Mouse (Mus musculus): ENCODE measurements at regions not wholly inside any gene's neighbourhood (a gene's known extent, or its start where the extent isn't known, plus 50 kb on each side); places are given as distances from the start of the nearest gene placed in this dataset.

- Histone ChIP-seq H3K4me1 (ENCODE audit: control insufficient read depth, insufficient read depth, low read length) (no peaks in the 10 kb centered on the region), H3K9me3 (replicated peaks; ENCODE audit: control insufficient read depth, low read length) (no peaks in the 10 kb centered on the region), H3K27ac (ENCODE audit: low read depth, low read length) (no peak overlapping the region), H3K27me3 (replicated peaks; ENCODE audit: control insufficient read depth, insufficient read depth, low read length) (no peaks in the 10 kb centered on the region), H3K4me2 (ENCODE audit: low read length) (no peak overlapping the region), H3K4me3 (ENCODE audit: low read depth, low read length) (no peak overlapping the region), H3K36me3 (ENCODE audit: control insufficient read depth, insufficient read depth, low read length) (no peaks in the 10 kb centered on the region), H3K9ac (ENCODE audit: low read length) (no peak overlapping the region)
- no peak for DNase-seq (ENCODE audit: low spot score)
- WGBS, result 83% methylated on average over 6 of the region's 6 CpGs
- ATAC-seq, result no peak
Observed at GRCm38 (mm10) chr10:117543696-117543950, 85.7 kb upstream of the Cpm start.

DNA sequence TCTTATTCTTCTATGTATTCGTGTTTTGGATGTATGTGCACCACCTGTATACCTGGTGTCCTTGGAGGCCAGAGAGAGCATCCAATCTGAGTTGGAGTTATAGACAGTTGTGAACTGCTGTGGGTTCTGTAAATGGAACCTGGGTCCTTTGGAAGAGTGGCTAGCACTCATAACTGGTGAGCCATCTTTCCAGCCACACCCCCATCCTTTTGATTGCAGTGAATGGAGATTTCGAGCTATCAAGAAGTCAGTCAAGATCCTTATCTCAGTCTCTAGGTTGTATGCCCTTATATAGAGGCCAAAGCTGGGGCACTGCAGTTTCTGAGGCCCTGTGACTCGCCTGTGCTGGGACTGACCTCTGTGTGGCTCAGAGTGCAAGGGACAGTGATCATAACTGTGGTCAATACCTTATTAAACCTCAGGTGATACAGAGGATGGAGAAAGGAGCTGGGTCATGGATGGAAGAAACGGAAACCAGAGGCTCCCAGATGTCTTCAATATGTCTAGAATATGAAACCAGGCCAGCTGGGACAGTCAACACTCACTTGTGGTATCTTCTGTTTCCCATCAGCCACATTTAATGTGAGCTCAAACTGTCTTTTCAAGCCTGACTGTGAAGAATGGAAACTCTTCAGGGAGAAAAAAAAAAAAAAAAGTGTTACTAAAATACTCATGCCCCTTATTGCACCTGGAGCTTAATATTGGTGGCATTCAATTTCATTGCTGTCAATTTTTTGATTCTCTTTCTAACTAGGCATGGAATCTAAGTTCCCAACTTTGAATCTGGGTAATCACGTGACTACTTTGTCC, 86.2 kb upstream of the Cpm start:
- Histone ChIP-seq H3K4me3 (ENCODE audit: low read depth, low read length) (no peak overlapping the region), H3K36me3 (ENCODE audit: control insufficient read depth, insufficient read depth, low read length) (no peaks in the 10 kb centered on the region), H3K4me2 (ENCODE audit: low read length) (no peak overlapping the region), H3K9ac (ENCODE audit: low read length) (no peak overlapping the region), H3K27ac (ENCODE audit: low read depth, low read length) (no peak overlapping the region), H3K4me1 (ENCODE audit: control insufficient read depth, insufficient read depth, low read length) (no peaks in the 10 kb centered on the region), H3K9me3 (replicated peaks; ENCODE audit: control insufficient read depth, low read length) (no peaks in the 10 kb centered on the region), H3K27me3 (replicated peaks; ENCODE audit: control insufficient read depth, insufficient read depth, low read length) (no peaks in the 10 kb centered on the region)
- 82% methylated on average over 5 of the region's 5 CpGs for WGBS
- no peak for DNase-seq (ENCODE audit: low spot score)
- ATAC-seq, result no peak

- no peak overlapping the region for H3K4me2 ChIP-seq (ENCODE audit: low read length)
- ATAC-seq, result no peak
- H3K27ac ChIP-seq (ENCODE audit: low read depth, low read length), result no peak overlapping the region
- H3K9ac ChIP-seq (ENCODE audit: low read length), result no peak overlapping the region
- H3K27me3 ChIP-seq (replicated peaks; ENCODE audit: control insufficient read depth, insufficient read depth, low read length), result no peaks in the 10 kb centered on the region
- no peak overlapping the region for H3K4me3 ChIP-seq (ENCODE audit: low read depth, low read length)
- WGBS, result 86% methylated on average over 5 of the region's 5 CpGs
- H3K9me3 ChIP-seq (replicated peaks; ENCODE audit: control insufficient read depth, low read length), result no peaks in the 10 kb centered on the region
- DNase-seq (ENCODE audit: low spot score), result no peak
- no peaks in the 10 kb centered on the region for H3K4me1 ChIP-seq (ENCODE audit: control insufficient read depth, insufficient read depth, low read length)
- H3K36me3 ChIP-seq (ENCODE audit: control insufficient read depth, insufficient read depth, low read length), result no peaks in the 10 kb centered on the region
Observed at GRCm38 (mm10) chr10:117542351-117542750, 86.9 kb upstream of the Cpm start.

- no peak overlapping the region for H3K4me3 ChIP-seq (ENCODE audit: low read depth, low read length)
- no peaks in the 10 kb centered on the region for H3K4me1 ChIP-seq (ENCODE audit: control insufficient read depth, insufficient read depth, low read length)
- no peaks in the 10 kb centered on the region for H3K9me3 ChIP-seq (replicated peaks; ENCODE audit: control insufficient read depth, low read length)
- DNase-seq (ENCODE audit: low spot score) (no peak), ATAC-seq (no peak)
- H3K36me3 ChIP-seq (ENCODE audit: control insufficient read depth, insufficient read depth, low read length), result no peaks in the 10 kb centered on the region
- no peak overlapping the region for H3K9ac ChIP-seq (ENCODE audit: low read length)
- H3K27me3 ChIP-seq (replicated peaks; ENCODE audit: control insufficient read depth, insufficient read depth, low read length), result no peaks in the 10 kb centered on the region
- H3K27ac ChIP-seq (ENCODE audit: low read depth, low read length), result no peak overlapping the region
- WGBS, result 67% methylated on average over 2 of the region's 2 CpGs
- no peak overlapping the region for H3K4me2 ChIP-seq (ENCODE audit: low read length)
Observed at GRCm38 (mm10) chr10:117541487-117541886, 87.8 kb upstream of the Cpm start.

DNA sequence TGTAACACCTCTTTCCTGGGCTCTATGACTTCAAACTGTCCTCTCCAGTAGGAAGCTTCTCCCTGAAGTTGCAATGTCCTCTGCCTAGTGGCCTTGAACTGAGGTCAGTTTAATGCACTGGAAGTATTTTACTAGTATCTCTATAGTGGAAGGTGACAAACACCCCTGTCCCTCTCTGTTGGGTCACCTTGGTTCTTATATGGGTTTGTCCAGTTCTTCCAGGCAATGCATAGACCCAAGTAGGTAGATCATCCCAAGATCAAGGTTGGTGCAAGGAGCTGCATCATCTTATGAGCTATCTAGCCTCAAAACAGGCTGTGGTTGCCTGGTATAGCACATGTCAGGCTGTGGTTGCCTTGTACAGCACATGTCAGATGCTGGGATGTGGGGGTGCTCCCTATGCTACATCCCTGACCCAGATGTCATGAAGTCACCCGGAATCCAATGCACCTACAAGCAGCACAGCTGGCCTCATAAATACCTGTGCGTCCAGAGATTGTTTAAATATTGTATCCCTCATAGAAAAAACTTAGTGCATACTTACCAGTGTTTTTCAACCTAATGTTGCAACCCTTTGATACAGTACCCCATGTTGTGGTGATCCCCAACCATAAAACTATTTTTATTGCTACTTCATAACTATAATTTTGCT, 88.4 kb upstream of the Cpm start:
- H3K9me3 ChIP-seq (replicated peaks; ENCODE audit: control insufficient read depth, low read length), result no peaks in the 10 kb centered on the region
- DNase-seq (ENCODE audit: low spot score) (no peak), ATAC-seq (no peak)
- WGBS, result 93% methylated on average over 2 of the region's 2 CpGs
- H3K4me3 ChIP-seq (ENCODE audit: low read depth, low read length), result no peak overlapping the region
- no peaks in the 10 kb centered on the region for H3K36me3 ChIP-seq (ENCODE audit: control insufficient read depth, insufficient read depth, low read length)
- no peak overlapping the region for H3K27ac ChIP-seq (ENCODE audit: low read depth, low read length)
- no peak overlapping the region for H3K4me2 ChIP-seq (ENCODE audit: low read length)
- no peak overlapping the region for H3K9ac ChIP-seq (ENCODE audit: low read length)
- no peaks in the 10 kb centered on the region for H3K27me3 ChIP-seq (replicated peaks; ENCODE audit: control insufficient read depth, insufficient read depth, low read length)
- H3K4me1 ChIP-seq (ENCODE audit: control insufficient read depth, insufficient read depth, low read length), result no peaks in the 10 kb centered on the region

DNA sequence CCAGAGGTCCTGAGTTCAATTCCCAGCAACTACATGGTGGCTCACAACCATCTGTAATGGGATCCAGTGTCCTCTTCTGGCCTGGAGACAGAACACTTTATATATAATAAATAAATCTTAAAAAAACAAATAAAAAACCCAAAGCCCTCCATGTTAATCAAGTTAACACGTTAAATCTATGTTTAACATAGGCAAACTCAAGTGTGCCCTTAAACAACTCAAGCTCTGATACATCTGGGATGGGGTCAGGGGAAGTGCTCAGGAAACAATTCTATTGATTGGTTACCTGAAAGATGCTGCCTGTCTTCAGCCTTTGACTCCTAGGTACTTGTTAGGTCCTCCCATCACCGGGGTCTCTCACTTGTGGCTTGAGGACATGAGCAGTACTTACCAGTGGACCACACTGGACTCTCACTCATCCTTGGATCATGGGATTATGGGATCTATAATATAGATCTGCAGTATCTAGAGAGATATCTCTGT, 89.1 kb upstream of the Cpm start:
- WGBS, result 82% methylated on average over 2 of the region's 2 CpGs
- no peak for DNase-seq (ENCODE audit: low spot score)
- no peak overlapping the region for H3K27ac ChIP-seq (ENCODE audit: low read depth, low read length)

GRCm38 (mm10) chr10:117539532-117539931, 89.8 kb upstream of the Cpm start:
- 90% methylated on average over 1 of the region's 1 CpGs for WGBS
- H3K36me3 ChIP-seq (ENCODE audit: control insufficient read depth, insufficient read depth, low read length), result no peaks in the 10 kb centered on the region
- H3K4me2 ChIP-seq (ENCODE audit: low read length), result no peak overlapping the region
- H3K27ac ChIP-seq (ENCODE audit: low read depth, low read length), result no peak overlapping the region
- ATAC-seq (no peak), DNase-seq (ENCODE audit: low spot score) (no peak)
- no peaks in the 10 kb centered on the region for H3K4me1 ChIP-seq (ENCODE audit: control insufficient read depth, insufficient read depth, low read length)
- H3K9me3 ChIP-seq (replicated peaks; ENCODE audit: control insufficient read depth, low read length), result no peaks in the 10 kb centered on the region
- H3K27me3 ChIP-seq (replicated peaks; ENCODE audit: control insufficient read depth, insufficient read depth, low read length), result no peaks in the 10 kb centered on the region
- H3K4me3 ChIP-seq (ENCODE audit: low read depth, low read length), result no peak overlapping the region
- no peak overlapping the region for H3K9ac ChIP-seq (ENCODE audit: low read length)

More for the DNA sequence above, 89.1 kb upstream of the Cpm start:
- Histone ChIP-seq H3K36me3 (ENCODE audit: control insufficient read depth, insufficient read depth, low read length) (no peaks in the 10 kb centered on the region), H3K9ac (ENCODE audit: low read length) (no peak overlapping the region), H3K4me3 (ENCODE audit: low read depth, low read length) (no peak overlapping the region), H3K4me2 (ENCODE audit: low read length) (no peak overlapping the region), H3K27me3 (replicated peaks; ENCODE audit: control insufficient read depth, insufficient read depth, low read length) (no peaks in the 10 kb centered on the region), H3K9me3 (replicated peaks; ENCODE audit: control insufficient read depth, low read length) (no peaks in the 10 kb centered on the region), H3K4me1 (ENCODE audit: control insufficient read depth, insufficient read depth, low read length) (no peaks in the 10 kb centered on the region)
- no peak for ATAC-seq

- no peaks in the 10 kb centered on the region for H3K9me3 ChIP-seq (replicated peaks; ENCODE audit: control insufficient read depth, low read length)
- no peaks in the 10 kb centered on the region for H3K4me1 ChIP-seq (ENCODE audit: control insufficient read depth, insufficient read depth, low read length)
- H3K4me2 ChIP-seq (ENCODE audit: low read length), result no peak overlapping the region
- no peaks in the 10 kb centered on the region for H3K27me3 ChIP-seq (replicated peaks; ENCODE audit: control insufficient read depth, insufficient read depth, low read length)
- no peak overlapping the region for H3K4me3 ChIP-seq (ENCODE audit: low read depth, low read length)
- no peaks in the 10 kb centered on the region for H3K36me3 ChIP-seq (ENCODE audit: control insufficient read depth, insufficient read depth, low read length)
- DNase-seq (ENCODE audit: low spot score) (no peak), ATAC-seq (no peak)
- H3K9ac ChIP-seq (ENCODE audit: low read length), result no peak overlapping the region
- H3K27ac ChIP-seq (ENCODE audit: low read depth, low read length), result no peak overlapping the region
- 87% methylated on average over 5 of the region's 5 CpGs for WGBS
Observed at GRCm38 (mm10) chr10:117538725-117539124, 90.6 kb upstream of the Cpm start.

- Histone ChIP-seq H3K4me1 (ENCODE audit: control insufficient read depth, insufficient read depth, low read length) (no peaks in the 10 kb centered on the region), H3K36me3 (ENCODE audit: control insufficient read depth, insufficient read depth, low read length) (no peaks in the 10 kb centered on the region), H3K9ac (ENCODE audit: low read length) (no peak overlapping the region), H3K9me3 (replicated peaks; ENCODE audit: control insufficient read depth, low read length) (no peaks in the 10 kb centered on the region), H3K27ac (ENCODE audit: low read depth, low read length) (no peak overlapping the region), H3K27me3 (replicated peaks; ENCODE audit: control insufficient read depth, insufficient read depth, low read length) (no peaks in the 10 kb centered on the region), H3K4me2 (ENCODE audit: low read length) (no peak overlapping the region), H3K4me3 (ENCODE audit: low read depth, low read length) (no peak overlapping the region)
- DNase-seq (ENCODE audit: low spot score), result no peak
- WGBS, result 96% methylated on average over 15 of the region's 15 CpGs
- no peak for ATAC-seq
Observed at GRCm38 (mm10) chr10:117536769-117537599, 92.3 kb upstream of the Cpm start.

All from forebrain, embryonic 14.5 days (tissue).